Mouse (Mus musculus) frontal cortex, postnatal 10 days (tissue): ENCODE results near the gene Slc39a3.
A peak's percentile ranks its signal among the peaks of the same experiment; 100 is the strongest.
"Not testable (repeated sequence)": the region's sequence is repeated elsewhere in the genome, so short reads cannot be mapped to it uniquely, and the experiment has no call there.

Source experiments
- DNase-seq, 2 experiments: peaks; one replicate each; pipeline ENCODE4 v3.0.0; 2022; ENCODE audit warnings: low spot score in 2 of 2, mixed read lengths in 1 of 2

The Slc39a3 gene

DNA sequence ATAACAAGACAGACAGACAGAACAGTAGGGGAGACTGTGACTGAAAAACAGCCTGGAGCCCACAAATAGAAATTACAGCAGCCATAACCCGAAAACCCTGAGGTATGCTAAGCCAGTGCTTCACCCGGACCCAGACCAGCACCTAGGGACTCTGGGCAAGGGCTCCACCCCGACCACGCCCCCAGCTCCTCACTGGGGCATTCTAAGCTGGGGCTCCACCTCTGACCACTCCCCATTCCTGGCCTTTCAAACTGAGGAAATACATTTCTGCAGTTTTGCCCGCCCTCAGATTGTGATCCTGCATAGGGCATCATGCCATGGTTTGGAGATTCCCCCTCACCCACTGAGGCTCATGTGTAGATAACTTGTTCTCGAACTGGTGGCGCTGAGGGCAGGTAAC lies 30.0 kb downstream of the Slc39a3 start:
- DNase-seq = no peak

DNA sequence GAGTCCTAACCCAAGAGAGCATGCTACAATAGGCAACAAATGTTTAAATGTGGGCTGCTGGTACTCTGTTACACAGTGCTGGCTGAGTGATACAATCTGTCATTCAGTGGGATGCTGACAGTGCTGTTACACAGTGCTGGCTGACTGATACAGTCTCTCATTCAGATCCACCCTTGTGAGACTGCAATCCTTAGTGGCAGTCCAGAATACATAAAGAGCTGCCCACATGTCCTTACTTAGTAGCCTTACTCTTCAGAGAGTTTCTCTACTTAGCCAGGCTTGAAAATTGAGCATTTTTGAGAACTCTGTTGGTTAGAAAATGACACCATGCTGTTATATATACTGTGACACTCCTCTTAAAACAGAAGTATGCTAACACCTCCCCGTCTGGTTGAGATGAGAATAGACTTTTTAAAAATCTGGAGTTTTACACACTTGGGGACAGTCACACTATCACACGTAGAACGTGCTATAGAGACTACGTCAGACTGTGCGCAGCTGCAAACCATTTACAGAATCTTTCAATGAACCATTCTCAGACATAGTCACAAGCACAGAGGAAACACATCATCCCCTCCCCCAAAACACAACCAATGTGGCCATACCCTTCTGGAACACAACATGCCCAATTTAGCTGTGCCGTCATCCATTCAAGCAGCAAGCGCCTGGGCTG lies 31.1 kb downstream of the Slc39a3 start:
- no peak for DNase-seq

- peak; percentile 63 to 74 for DNase-seq
Measured at GRCm38 (mm10) chr10:81001161-81001560, 36.1 kb downstream of the Slc39a3 start.

DNA sequence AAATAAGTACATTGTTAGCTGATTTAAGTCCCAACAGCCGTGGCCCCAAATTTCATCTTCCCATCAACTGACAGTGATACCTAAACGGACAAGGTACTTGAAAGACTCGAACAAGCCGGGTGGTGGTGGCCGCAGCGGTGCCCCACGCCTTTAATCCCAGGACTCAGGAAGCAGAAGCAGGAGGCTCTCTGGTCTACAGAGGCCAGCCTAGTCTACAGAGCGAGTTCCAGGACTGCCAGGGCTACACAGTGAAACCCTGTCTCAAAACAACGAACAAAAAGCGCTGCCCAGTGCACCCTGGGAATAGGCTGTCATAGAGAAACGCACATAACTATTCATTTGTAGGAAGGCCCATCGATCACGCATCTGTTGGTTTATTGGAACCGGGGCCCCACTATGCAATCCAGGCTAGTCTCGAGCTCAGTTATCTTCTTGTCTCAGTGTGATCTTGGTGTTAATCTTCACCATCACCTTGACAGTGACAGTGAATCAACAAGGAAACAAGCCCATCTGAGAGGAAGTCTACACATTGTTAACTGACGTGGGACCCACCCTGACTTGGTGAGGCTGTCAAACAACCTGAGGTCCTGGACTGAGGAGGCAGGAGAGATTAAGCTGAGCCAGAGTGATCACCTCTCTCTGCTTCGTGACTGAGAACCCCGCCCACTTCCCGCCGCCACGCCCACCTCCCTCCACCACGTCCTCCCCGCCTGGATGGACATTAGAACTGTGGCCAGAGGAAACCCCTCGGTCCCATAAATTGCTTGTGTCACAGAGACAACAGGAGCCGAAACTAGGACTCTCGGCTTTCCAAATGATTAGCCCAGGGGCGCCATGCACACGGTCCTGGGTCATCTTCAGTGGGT lies 36.8 kb downstream of the Slc39a3 start:
- peak in 1 of 2 experiments; percentile 21 for DNase-seq

DNA sequence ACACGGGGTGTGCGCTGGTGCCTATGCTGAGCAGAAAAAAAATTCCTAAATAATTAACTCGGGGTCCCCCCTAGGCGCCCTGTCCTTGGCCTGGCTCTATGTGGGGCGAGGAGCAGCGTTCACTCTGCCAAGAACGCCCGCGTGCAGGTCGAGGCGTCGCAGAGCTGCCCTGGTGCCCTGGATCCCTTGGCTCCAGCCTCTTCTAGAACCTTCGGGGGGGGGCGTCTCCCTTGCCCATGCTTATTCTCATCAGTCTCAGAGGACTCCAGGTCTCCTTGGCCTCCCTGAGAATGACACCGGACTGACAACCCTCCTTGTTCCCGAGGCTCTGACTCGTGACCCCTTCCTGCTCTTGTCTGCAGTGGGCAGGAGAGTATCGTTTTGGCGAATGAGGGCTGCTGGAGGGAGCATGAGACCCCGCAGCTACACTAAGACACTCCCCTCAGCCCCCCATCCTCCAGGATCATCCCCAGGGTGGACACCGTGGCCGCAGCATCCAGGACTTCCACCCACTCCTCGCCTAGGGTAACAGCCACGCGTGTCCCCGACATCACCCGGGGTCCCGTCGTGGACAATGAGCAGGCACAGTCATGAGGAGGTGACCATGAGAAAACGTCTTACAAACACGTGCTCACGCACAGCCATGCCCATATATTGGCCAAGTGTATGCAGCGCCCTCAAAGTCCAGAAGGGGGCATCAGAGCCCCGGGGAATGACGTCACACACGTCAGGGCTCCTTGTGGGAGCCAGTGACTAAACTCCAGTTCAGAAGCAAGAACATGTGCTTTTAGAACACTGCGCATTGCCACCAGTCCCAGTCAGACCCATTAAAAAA lies 37.6 kb downstream of the Slc39a3 start:
- peak; percentile 85 to 87 for DNase-seq

GRCm38 (mm10) chr10:80998778-80999177 lies 38.4 kb downstream of the Slc39a3 start:
- no peak for DNase-seq

DNA sequence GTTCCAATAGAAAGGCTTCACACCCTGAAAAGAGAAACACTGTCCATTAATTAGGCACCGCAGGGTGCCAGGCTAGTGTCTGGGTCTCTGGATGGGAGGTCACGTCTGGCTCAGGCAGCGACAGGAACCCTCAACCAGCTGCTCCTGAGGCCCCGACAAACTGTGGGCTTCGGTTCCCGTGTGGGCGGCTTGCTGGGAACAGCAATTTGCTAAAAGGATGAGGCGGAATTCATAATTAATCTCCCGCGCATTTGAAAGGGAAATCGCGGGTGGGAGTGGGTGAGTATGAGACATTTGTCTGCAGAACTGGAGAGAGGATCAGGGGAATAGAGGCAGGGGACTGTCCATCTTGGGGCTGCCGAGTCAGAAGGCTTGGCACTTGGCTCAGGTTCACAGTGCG lies 39.2 kb downstream of the Slc39a3 start:
- no peak for DNase-seq

DNA sequence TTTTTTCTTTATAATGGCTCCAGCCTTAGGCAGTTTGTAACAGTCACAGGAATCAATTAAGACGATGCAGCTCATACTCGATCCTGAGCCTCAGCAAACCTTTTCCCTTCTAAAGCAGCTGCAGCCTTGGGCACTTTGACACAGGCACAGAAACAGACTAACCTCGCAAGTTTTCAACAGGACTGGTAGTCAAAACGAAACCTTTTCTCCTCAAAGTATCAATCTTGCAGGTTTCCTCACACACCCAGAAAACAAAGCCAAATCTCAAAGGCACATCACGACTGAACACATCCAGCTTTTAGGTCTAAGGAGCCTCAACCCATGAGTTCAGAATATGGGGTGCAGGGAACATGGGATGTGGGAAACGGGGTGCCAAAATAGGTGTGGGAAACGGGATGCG lies 39.9 kb downstream of the Slc39a3 start:
- no peak for DNase-seq

DNA sequence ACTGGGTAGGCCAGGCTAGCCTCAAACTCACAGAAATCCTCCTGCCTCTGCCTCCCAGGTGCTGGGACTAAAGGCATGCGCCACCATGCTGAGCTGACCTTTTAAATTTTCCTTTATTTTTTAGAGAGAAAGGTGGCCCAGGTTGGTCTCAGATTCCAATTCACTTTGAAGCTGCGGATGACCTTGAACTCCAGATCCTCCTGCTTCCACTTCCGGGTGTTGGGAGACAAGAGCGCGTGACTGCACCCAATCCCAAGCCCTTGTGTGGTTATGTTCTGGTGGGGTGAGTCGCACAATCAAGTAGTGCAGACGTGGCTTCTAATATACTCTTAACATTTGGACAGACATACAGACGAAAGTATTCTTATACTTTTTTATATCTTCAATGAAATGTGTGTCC lies 40.7 kb downstream of the Slc39a3 start:
- DNase-seq = no peak

GRCm38 (mm10) chr10:80995091-80995632 lies 42.1 kb downstream of the Slc39a3 start:
- DNase-seq = peak; percentile 64 to 80

DNA sequence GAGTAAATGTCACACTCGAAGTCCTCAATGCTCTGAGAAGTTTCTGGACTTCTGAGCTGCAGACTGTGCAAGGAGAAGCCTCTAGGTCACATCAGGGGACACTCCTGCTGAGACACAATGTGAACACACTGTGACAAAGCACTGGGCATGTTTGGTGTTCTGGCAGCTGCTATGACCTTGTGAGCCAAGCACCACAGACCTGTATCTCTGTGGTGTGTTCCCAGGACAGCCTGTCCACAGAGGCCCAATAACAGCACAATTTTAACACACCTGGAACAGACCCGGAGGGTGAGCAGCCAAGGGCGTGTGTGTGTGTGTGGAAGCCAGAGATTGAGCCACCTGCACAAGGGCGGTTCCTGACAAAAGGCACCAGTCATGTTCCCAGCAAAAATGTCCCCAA lies 42.6 kb downstream of the Slc39a3 start:
- no peak for DNase-seq

GRCm38 (mm10) chr10:80993276-80993675 lies 44.0 kb downstream of the Slc39a3 start:
- no peak for DNase-seq

DNA sequence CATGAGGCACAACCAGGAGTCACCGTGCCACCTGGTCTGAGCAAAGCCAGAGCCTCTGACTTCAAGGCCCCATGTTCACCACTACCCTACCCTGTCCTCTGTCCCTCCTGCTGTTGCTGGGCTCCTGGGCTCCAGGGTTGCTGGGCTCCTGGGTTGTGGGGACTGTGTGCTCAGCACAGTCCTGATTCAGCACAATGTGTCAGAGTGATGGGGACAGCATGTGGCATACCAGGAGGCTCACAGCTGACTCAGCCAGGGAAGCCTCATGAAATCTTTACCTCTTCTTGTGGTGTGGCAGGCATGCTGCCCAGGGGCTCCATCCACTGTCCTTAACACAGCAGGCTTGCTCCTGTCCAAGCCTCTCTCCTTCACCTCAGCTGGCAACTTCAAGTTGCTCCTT lies 45.3 kb downstream of the Slc39a3 start:
- no peak for DNase-seq

DNA sequence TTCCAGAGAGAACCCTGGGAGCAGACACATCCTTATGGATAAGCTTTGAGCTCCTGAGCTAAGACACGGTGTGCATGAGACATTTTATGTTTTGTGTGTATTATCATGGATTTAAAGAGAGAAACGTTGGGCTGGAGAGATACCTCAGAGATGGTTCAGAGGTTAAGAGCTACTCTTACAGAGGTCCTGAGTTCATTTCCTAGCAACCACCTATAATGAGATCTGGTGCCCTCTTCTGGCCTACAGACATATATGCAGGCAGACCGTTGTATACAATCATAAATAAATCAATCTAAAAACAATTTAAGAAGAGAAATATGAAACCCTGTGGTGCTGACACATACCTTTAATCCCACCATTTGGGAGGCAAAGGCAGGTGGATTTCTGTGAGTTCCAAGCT lies 46.2 kb downstream of the Slc39a3 start:
- DNase-seq = no peak

GRCm38 (mm10) chr10:80990406-80990805 lies 46.8 kb downstream of the Slc39a3 start:
- DNase-seq = no peak

- not testable (repeated sequence) for DNase-seq
Measured at GRCm38 (mm10) chr10:80989854-80990253, 47.4 kb downstream of the Slc39a3 start.

- DNase-seq = no peak
Measured at GRCm38 (mm10) chr10:80989446-80989845, 47.8 kb downstream of the Slc39a3 start.

- peak in 1 of 2 experiments; percentile 68 for DNase-seq
Measured at GRCm38 (mm10) chr10:80987709-80988441, 49.4 kb downstream of the Slc39a3 start.

DNA sequence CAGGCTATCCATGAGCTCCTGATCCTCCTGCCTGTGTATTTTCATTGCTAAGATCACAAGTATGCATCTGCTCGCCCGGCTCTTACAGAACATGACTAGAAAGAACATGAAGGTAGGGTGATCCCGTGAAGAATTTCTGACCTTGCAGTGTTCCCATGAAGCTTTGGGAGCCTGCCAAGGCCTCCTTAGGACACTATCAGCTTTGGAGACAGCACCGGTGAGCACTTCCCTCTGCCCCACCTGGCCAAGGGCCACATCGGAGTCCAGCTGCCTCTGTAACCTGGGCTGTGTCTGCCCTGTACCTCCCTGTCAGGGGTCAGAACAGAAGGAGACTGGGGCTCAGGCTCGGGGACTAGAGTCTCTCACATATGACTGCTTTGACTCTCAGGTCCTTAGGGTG lies 50.5 kb downstream of the Slc39a3 start:
- no peak for DNase-seq

DNA sequence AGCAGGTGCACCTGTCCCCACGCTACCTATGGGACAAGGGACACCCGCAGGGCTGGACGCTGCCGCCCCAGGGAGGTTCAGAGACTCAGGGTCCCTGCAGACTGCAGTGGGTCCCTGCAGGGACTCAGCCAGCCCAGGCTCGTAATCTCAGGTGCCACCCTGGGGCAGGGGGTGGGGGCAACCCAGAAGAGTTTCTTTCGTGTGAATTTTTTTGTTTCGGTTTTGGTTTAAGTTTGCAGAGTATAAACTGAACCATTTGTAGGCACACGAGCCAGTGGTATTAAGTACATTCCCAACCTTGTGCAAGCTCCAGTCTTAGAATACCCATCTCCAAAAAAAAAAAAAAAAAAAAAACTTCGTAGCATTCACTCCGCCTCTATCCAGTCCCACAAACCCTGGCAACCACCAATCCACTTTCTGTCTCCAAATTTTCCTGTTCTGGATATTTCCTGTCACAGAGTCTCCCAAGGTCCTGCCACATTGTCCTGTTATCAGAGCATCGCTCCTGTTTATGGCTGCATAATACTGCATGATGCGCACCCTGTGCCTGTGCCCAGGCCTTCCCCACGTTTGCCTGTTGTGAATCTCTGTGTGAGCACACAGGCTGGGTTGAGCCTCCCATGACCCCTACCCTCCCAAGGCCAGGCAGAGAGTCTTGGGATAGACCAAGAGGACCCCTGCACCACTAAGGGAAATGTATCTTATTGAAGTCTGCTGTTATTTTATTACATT lies 51.1 kb downstream of the Slc39a3 start:
- no peak for DNase-seq
